Mouse (Mus musculus) heart, postnatal 0 days (tissue): ENCODE measurements around the gene Nrxn2.

ENCODE experiments used
- CTCF ChIP-seq: IDR thresholded peaks from 2 replicates; pipeline ENCODE4 v1.5.1; 2016; ENCODE audit warnings: antibody characterized with exemption, control low read depth, low read depth
- EP300 ChIP-seq: IDR thresholded peaks from 2 replicates; pipeline ENCODE4 v1.6.1; 2016; ENCODE audit warnings: antibody characterized with exemption, low read depth

GRCm38 (mm10) chr19:6401131-6401815, 17.3 kb upstream of the Nrxn2 start:
- TF ChIP-seq CTCF (peak; percentile 71), EP300 (peak; percentile 41; the same call in 1 of the 2 replicates)
